Mouse (Mus musculus) heart, postnatal 0 days (tissue): ENCODE results near the gene Dpy19l3. TPM values are rescaled to one million over a fixed set of nuclear protein-coding genes. Genes with fewer than 3 reads are reported as not detected.

Experiments
- ATAC-seq: fragments of 200-750 bp; cut with Nextera tagmentation; 2 replicates; pipeline ENCODE4 v1.8.0; 2017; ENCODE audit warnings: low read depth, moderate number of reproducible peaks, moderate library complexity; ENCODE audit not compliant: insufficient read depth
- DNase-seq: peaks from one replicate; pipeline ENCODE4 v3.0.0-alpha.2; 2016; ENCODE audit warnings: low spot score
- H3K27ac ChIP-seq: fragments of 300-500 bp; sonication (generic); 2 replicates; pipeline ENCODE4 v1.5.1; 2014; ENCODE audit warnings: low read depth, mild to moderate bottlenecking
- H3K27me3 ChIP-seq: fragments of 300-500 bp; sonication (generic); 2 replicates; pipeline ENCODE4 v1.6.1; 2014; ENCODE audit warnings: low read length, mixed read lengths; ENCODE audit not compliant: control insufficient read depth, insufficient read depth
- H3K36me3 ChIP-seq: fragments of 300-500 bp; sonication (generic); replicated peaks from 2 replicates; pipeline ENCODE4 v1.6.1; 2014; ENCODE audit warnings: low read length, mixed read lengths; ENCODE audit not compliant: control insufficient read depth, insufficient read depth
- H3K4me1 ChIP-seq: fragments of 300-500 bp; sonication (generic); 2 replicates; pipeline ENCODE4 v1.6.1; 2014; ENCODE audit warnings: antibody characterized with exemption; ENCODE audit not compliant: control insufficient read depth, insufficient read depth
- H3K4me2 ChIP-seq: fragments of 300-500 bp; sonication (generic); 2 replicates; pipeline ENCODE4 v1.6.1; 2014; ENCODE audit warnings: low read depth, mild to moderate bottlenecking, low read length, moderate library complexity
- H3K4me3 ChIP-seq: fragments of 300-500 bp; sonication (generic); 2 replicates; pipeline ENCODE4 v1.5.1; 2014; ENCODE audit warnings: low read depth, low read length
- H3K9ac ChIP-seq: fragments of 300-500 bp; sonication (generic); replicated peaks from 2 replicates; pipeline ENCODE4 v1.6.1; 2014; ENCODE audit warnings: low read depth, low read length, mixed read lengths
- H3K9me3 ChIP-seq: fragments of 300-500 bp; sonication (generic); replicated peaks from 2 replicates; pipeline ENCODE4 v1.6.1; 2016; ENCODE audit warnings: low read length; ENCODE audit not compliant: control insufficient read depth
- CTCF ChIP-seq: IDR thresholded peaks from 2 replicates; pipeline ENCODE4 v1.5.1; 2016; ENCODE audit warnings: antibody characterized with exemption, control low read depth, low read depth
- EP300 ChIP-seq: IDR thresholded peaks from 2 replicates; pipeline ENCODE4 v1.6.1; 2016; ENCODE audit warnings: antibody characterized with exemption, low read depth
- WGBS: fragments of 180-500 bp; shearing (Covaris S2); extraction: QIAGEN DNeasy Blood & Tissue Kit; methylation state at CpG from one replicate; pipeline ENCODE4 v1.1.7; 2014; 5-methylcytosine and 5-hydroxymethylcytosine counted together
- polyA plus RNA-seq: library from polyadenylated mRNA; unstranded; fragments of >200 nt; fragmentation: Nextera tagmentation; extraction: Ambion mirVana; gene quantifications from 2 replicates; pipeline ENCODE4 v1.2.1, GENCODE M21; 2015
- total RNA-seq: library from RNA; depleted of rRNA; stranded (reverse); fragments of >200 nt; gene quantifications from 2 replicates; pipeline ENCODE4 v1.2.3, GENCODE M21; 2014; ENCODE audit warnings: low replicate concordance

The Dpy19l3 gene
- total and polyA plus RNA-seq, 2 experiments from 2014 or later: 1.1 to 4.9 TPM

DNA sequence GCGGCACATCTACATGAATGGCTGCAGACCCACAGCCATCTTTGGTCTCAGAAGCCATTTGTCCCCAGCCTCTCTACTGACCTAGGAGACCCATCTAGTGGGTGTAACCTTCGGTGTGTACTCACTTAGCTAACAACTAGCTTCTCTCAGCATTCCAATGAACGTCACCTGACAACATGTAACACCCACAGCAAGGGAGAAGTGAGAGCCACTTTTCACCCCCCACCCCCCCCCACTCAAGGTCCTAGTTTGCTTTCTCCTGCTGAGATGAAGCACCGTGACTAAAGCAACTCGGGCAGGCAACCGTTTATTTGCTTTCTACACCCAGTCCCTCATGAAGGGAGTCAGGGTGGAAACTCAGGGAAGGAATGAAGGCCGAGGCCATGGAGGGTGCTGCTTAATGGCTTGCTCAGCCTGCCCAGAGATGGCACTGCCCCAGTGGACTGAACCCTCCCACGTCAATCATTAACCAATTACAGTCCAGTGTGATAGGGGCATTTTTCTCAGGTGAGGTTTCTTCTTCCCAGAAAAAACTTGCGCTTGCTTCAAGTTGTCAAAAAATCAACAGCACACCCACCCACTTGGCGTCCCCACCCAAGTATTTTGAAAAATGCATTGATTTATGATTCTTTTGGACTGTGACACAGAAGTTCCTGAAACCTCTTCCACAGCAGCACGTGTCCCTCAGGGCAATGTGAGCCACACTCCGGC is 7.4 kb downstream of the Dpy19l3 start:
- WGBS: 89% methylated on average over 12 of the region's 12 CpGs
- Histone ChIP-seq H3K4me1 (no peaks in the 10 kb centered on the region), H3K27me3 (no peaks in the 10 kb centered on the region), H3K27ac (no peak overlapping the region), H3K36me3 (0 out of 2 replicates have a peak, but pooled peaks cover 12% of the 10 kb centered on the region), H3K9me3 (no peaks in the 10 kb centered on the region), H3K9ac (no peak overlapping the region), H3K4me2 (no peak overlapping the region), H3K4me3 (no peak overlapping the region)
- no peak for DNase-seq
- TF ChIP-seq EP300 (no peak), CTCF (no peak)
- no peak for ATAC-seq

DNA sequence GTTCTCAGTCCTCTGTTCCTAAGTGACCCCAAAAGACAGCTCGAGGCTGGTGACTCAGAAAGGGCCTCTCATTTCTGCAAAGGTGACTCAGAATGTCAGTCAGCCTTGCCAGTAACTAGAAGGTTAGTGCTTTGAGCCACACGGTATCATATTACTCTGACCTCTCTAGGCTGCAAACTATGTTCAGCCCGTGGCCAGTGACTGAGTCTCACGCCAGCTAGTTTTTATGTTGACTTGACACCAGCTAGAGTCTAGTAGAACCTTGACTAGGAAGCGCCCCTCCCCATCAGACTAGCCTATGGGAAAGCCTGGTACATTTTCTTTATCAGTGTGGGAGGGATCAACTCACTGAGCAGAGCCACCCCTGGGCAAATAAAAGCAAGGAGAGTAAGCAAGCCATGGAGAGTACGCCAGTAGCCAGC is 9.0 kb downstream of the Dpy19l3 start:
- Histone ChIP-seq H3K36me3 (0 out of 2 replicates have a peak, but pooled peaks cover 12% of the 10 kb centered on the region), H3K27me3 (no peaks in the 10 kb centered on the region), H3K9me3 (no peaks in the 10 kb centered on the region), H3K4me2 (no peak overlapping the region), H3K4me3 (no peak overlapping the region), H3K9ac (no peak overlapping the region), H3K27ac (no peak overlapping the region), H3K4me1 (no peaks in the 10 kb centered on the region)
- ATAC-seq: no peak
- 71% methylated on average over 6 of the region's 6 CpGs for WGBS
- no peak for DNase-seq
- TF ChIP-seq EP300 (no peak), CTCF (no peak)

DNA sequence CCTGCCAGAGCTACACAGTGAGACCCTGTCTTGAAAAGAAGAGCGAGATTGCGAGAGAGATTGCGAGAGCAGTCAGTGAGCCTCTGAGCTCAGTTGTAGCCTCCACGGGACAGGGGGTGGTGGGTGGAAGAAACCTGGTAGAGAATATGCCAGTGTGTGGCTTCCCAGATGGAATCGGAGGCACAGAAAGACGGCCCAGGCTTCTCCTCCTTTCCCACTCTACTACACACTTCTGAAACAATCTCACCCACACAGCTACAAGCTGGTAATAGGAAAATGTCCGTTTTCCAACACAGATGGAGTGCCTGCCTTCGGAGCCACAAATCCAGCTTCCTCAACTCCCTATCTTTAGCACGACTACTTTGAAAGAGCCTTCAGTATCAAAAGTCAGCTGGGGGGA is 9.5 kb downstream of the Dpy19l3 start:
- DNase-seq: no peak
- no peak overlapping the region for H3K4me3 ChIP-seq
- no peak overlapping the region for H3K27ac ChIP-seq
- no peak overlapping the region for H3K9ac ChIP-seq
- no peaks in the 10 kb centered on the region for H3K9me3 ChIP-seq
- 81% methylated on average over 9 of the region's 9 CpGs for WGBS
- no peaks in the 10 kb centered on the region for H3K27me3 ChIP-seq
- no peak overlapping the region for H3K4me2 ChIP-seq
- 0 out of 2 replicates have a peak, but pooled peaks cover 12% of the 10 kb centered on the region for H3K36me3 ChIP-seq
- ATAC-seq: no peak
- TF ChIP-seq EP300 (no peak), CTCF (no peak)
- H3K4me1 ChIP-seq: no peaks in the 10 kb centered on the region

DNA sequence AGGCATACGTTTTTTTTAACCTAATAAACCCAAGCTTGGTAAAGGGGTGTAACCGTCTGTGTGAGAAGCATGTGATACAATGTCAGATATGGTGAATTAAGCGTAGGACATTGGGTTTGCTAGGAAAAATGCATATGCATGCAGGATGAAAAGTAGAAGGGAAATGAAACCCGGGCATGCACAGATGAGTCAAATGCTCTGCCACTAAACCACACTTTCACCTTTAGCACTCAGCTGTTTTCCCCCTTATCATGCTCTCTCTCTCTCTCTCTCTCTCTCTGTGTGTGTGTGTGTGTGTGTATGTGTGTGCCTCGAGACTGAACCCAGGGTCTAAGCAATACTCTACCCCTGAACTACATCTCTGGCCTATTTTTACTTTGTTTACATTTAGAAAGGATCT is 11.9 kb downstream of the Dpy19l3 start:
- Histone ChIP-seq H3K27me3 (no peaks in the 10 kb centered on the region), H3K4me1 (no peaks in the 10 kb centered on the region), H3K9me3 (peaks cover 3% of the 10 kb centered on the region; the same call in 1 of the 2 replicates), H3K36me3 (no peaks in the 10 kb centered on the region), H3K9ac (no peak overlapping the region), H3K4me3 (no peak overlapping the region), H3K27ac (no peak overlapping the region), H3K4me2 (no peak overlapping the region)
- ATAC-seq: no peak
- WGBS: 63% methylated on average over 5 of the region's 5 CpGs
- no peak for DNase-seq
- no peak for TF ChIP-seq CTCF

DNA sequence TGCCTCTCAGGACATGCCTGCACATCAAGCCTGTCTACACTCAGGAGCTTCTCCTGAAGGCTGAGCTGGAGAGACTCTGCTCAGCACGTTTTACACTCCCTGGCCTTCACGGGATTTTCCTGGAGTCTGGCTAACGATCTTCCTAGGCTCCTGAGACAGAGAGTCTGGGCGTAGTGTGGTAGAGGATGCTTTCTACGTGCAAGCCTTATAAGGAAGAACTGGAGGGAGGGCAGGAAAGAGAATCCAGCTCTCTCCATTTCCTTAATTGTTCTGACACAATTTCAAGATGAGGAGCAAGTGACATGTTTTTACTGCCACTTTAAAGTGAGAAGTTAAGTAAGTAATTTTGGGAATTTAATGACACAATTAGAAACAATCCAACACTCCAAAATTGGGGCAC is 12.4 kb downstream of the Dpy19l3 start:
- Histone ChIP-seq H3K27me3 (no peaks in the 10 kb centered on the region), H3K9ac (no peak overlapping the region), H3K4me2 (no peak overlapping the region), H3K9me3 (peaks cover 3% of the 10 kb centered on the region; the same call in 1 of the 2 replicates), H3K4me3 (no peak overlapping the region), H3K36me3 (no peaks in the 10 kb centered on the region), H3K4me1 (no peaks in the 10 kb centered on the region), H3K27ac (no peak overlapping the region)
- no peak for TF ChIP-seq CTCF
- TF ChIP-seq EP300: no peak
- DNase-seq: no peak
- ATAC-seq: no peak
- 52% methylated on average over 5 of the region's 5 CpGs for WGBS
